Mouse (Mus musculus) right cerebral cortex, postnatal 10 days (tissue): ENCODE results near the gene Eno1.

Experiments
- DNase-seq, 2 experiments: peaks; one replicate each; pipeline ENCODE4 v3.0.0; 2021; ENCODE audit warnings: low spot score in 2 of 2

The Eno1 gene

GRCm38 (mm10) chr4:150226818-150227688 is 9.5 kb upstream of the Eno1 start:
- DNase-seq: peak; percentile 89 to 91

GRCm38 (mm10) chr4:150228581-150229348 is 7.8 kb upstream of the Eno1 start:
- no peak for DNase-seq

- no peak for DNase-seq
Observed at GRCm38 (mm10) chr4:150229747-150230390, 6.7 kb upstream of the Eno1 start.

GRCm38 (mm10) chr4:150230460-150231407 is 5.8 kb upstream of the Eno1 start:
- DNase-seq: peak; percentile 58 to 80

GRCm38 (mm10) chr4:150231871-150232270 is 4.7 kb upstream of the Eno1 start:
- no peak for DNase-seq

- DNase-seq: peak; percentile 68 to 78
Observed at GRCm38 (mm10) chr4:150234599-150235327, 1.8 kb upstream of the Eno1 start.

GRCm38 (mm10) chr4:150235585-150235984 is 936 bp upstream of the Eno1 start:
- DNase-seq: no peak

- no peak for DNase-seq
Observed at GRCm38 (mm10) chr4:150236031-150236430, 490 bp upstream of the Eno1 start.

GRCm38 (mm10) chr4:150237636-150238361 is 1.3 kb downstream of the Eno1 start:
- no peak for DNase-seq

- DNase-seq: no peak
Observed at GRCm38 (mm10) chr4:150238433-150239086, 2.0 kb downstream of the Eno1 start.

- no peak for DNase-seq
Observed at GRCm38 (mm10) chr4:150239087-150239480, 2.6 kb downstream of the Eno1 start.

GRCm38 (mm10) chr4:150239503-150239902 is 3.0 kb downstream of the Eno1 start:
- DNase-seq: no peak

- peak; percentile 70 to 72 for DNase-seq
Observed at GRCm38 (mm10) chr4:150239951-150240368, 3.4 kb downstream of the Eno1 start.

- DNase-seq: no peak
Observed at GRCm38 (mm10) chr4:150240381-150240886, 3.9 kb downstream of the Eno1 start.

- DNase-seq: no peak
Observed at GRCm38 (mm10) chr4:150241708-150242107, 5.2 kb downstream of the Eno1 start.

- DNase-seq: no peak
Observed at GRCm38 (mm10) chr4:150242745-150243144, 6.2 kb downstream of the Eno1 start.

- no peak for DNase-seq
Observed at GRCm38 (mm10) chr4:150245876-150246275, 9.4 kb downstream of the Eno1 start.

GRCm38 (mm10) chr4:150248009-150248408 is 11.5 kb downstream of the Eno1 start:
- peak; percentile 81 to 83 for DNase-seq

- no peak for DNase-seq
Observed at GRCm38 (mm10) chr4:150248917-150249316, 12.4 kb downstream of the Eno1 start.
